Mouse (Mus musculus) hindbrain, embryonic 15.5 days (tissue): ENCODE results near the gene Lrp2. TPM values are rescaled to one million over a fixed set of nuclear protein-coding genes. Genes with fewer than 3 reads are reported as not detected.

ENCODE experiments used
- ATAC-seq: fragments of 200-750 bp; cut with Nextera tagmentation; 2 replicates; pipeline ENCODE4 v1.8.0; 2017; ENCODE audit warnings: low read depth, moderate number of reproducible peaks, moderate TSS enrichment; ENCODE audit not compliant: low FRiP score
- H3K27ac ChIP-seq: fragments of 300-500 bp; sonication (generic); replicated peaks from 2 replicates; pipeline ENCODE4 v1.5.1; 2015; ENCODE audit warnings: mild to moderate bottlenecking, inconsistent platforms
- H3K27me3 ChIP-seq: fragments of 300-500 bp; sonication (generic); 2 replicates; pipeline ENCODE4 v1.6.1; 2015; ENCODE audit warnings: control low read depth, inconsistent platforms
- H3K36me3 ChIP-seq: fragments of 300-500 bp; sonication (generic); 2 replicates; pipeline ENCODE4 v1.6.1; 2015; ENCODE audit warnings: control low read depth, inconsistent platforms
- H3K4me1 ChIP-seq: fragments of 300-500 bp; sonication (generic); replicated peaks from 2 replicates; pipeline ENCODE4 v1.6.1; 2015; ENCODE audit warnings: control low read depth, inconsistent platforms
- H3K4me2 ChIP-seq: fragments of 300-500 bp; sonication (generic); 2 replicates; pipeline ENCODE4 v1.6.1; 2015; ENCODE audit warnings: moderate library complexity, mild to moderate bottlenecking, inconsistent platforms
- H3K4me3 ChIP-seq: fragments of 300-500 bp; sonication (generic); 2 replicates; pipeline ENCODE4 v1.5.1; 2015; ENCODE audit warnings: mild to moderate bottlenecking, inconsistent platforms
- H3K9ac ChIP-seq: fragments of 300-500 bp; sonication (generic); 2 replicates; pipeline ENCODE4 v1.6.1; 2015; ENCODE audit warnings: inconsistent platforms
- H3K9me3 ChIP-seq: fragments of 300-500 bp; sonication (generic); 2 replicates; pipeline ENCODE4 v1.6.1; 2016; ENCODE audit warnings: control low read depth, inconsistent platforms
- WGBS: fragments of 180-500 bp; shearing (Covaris S2); methylation state at CpG from one replicate; pipeline ENCODE4 v1.1.7; 2015; 5-methylcytosine and 5-hydroxymethylcytosine counted together
- polyA plus RNA-seq: library from polyadenylated mRNA; unstranded; fragments of >200 nt; fragmentation: Nextera tagmentation; extraction: Ambion mirVana; gene quantifications from 2 replicates; pipeline ENCODE4 v1.2.1, GENCODE M21; 2015

Lrp2 gene
- polyA plus RNA-seq, 1 experiment from 2014 or later = 1.2 TPM

DNA sequence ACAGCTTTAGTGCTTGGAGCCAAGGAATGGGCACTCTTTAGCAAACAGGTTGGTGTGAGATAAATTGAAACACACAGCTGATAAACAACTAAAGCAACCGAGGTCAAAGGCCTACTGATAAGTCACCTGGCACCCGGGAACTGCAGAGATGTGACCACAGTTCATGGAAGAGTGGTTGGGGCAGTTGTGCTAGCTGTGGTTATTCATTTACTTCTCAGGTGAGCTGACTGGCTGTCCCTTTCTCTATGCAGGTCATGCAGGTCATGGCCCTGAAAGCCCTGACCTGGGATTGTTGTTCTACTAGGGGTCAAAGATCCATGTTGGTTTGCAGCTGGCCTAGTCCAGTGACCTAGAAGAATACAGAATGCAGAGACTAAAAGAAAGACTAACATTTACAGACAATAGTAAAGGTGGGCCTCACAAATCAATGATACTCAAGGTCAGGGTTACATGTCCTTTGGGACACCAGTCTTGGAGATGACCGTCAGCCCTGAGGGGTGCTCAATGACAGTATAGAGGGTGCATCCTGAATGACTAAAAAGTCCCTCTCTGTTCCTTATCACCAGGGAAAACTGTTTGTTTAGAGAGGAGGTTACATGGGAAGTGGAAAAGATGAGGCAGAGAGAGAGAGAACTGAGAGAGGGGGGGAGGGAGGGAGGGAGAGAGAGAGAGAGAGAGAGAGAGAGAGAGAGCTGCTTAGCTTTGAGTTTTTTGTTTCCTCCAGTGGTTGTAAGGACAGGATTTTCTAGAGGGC lies 199.6 kb downstream of the Lrp2 start:
- H3K4me2 ChIP-seq = no peak overlapping the region
- no peak overlapping the region for H3K27ac ChIP-seq
- H3K4me3 ChIP-seq = no peak overlapping the region
- no peak for ATAC-seq
- 90% methylated on average over 3 of the region's 3 CpGs for WGBS
- no peak overlapping the region for H3K9ac ChIP-seq
- H3K9me3 ChIP-seq = no peaks in the 10 kb centered on the region
- no peaks in the 10 kb centered on the region for H3K36me3 ChIP-seq
- H3K27me3 ChIP-seq = no peaks in the 10 kb centered on the region
- no peaks in the 10 kb centered on the region for H3K4me1 ChIP-seq

DNA sequence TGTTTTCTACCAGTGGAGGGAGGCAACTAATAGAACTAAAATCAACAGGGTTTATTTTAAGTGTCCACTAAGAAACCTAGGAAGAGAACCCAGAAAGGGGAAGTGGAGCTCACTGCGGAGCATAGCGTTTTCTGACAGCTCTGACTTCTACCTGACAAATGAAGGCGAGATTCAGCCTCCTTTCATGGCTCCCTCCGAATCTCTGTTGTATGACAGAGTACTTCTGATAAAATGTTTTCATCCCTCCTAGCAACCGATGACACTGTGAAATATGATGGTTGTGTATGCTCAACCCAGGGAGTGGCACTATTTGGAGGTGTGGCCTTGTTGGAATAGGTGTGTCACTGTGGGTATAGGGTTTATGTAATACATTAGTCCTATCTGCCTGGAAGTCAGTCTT lies 203.0 kb downstream of the Lrp2 start:
- no peak overlapping the region for H3K4me3 ChIP-seq
- no peaks in the 10 kb centered on the region for H3K36me3 ChIP-seq
- WGBS = 86% methylated on average over 5 of the region's 5 CpGs
- H3K27ac ChIP-seq = no peak overlapping the region
- no peak overlapping the region for H3K4me2 ChIP-seq
- no peak overlapping the region for H3K9ac ChIP-seq
- no peaks in the 10 kb centered on the region for H3K27me3 ChIP-seq
- ATAC-seq = no peak
- H3K4me1 ChIP-seq = no peaks in the 10 kb centered on the region
- H3K9me3 ChIP-seq = no peaks in the 10 kb centered on the region

DNA sequence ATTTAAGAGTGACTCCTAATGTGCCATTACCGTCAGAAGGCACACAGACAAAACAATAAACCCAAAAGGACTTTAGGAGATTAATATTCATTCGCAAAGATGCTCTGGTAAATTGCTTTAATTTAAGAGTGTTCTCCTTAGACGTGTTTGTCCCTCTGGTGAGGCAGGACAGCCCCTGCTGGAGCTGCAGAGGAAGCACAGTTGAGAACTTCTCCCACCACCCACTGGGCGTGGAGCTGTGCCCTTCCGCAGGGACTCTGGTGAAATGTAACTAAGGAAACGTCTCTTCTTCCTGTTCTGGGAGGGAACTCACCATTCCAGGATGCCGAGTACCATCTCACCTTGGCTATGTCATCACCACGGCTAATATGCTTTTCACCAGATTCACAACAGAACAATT lies 204.1 kb downstream of the Lrp2 start:
- ATAC-seq = no peak
- no peaks in the 10 kb centered on the region for H3K4me1 ChIP-seq
- WGBS = 44% methylated on average over 8 of the region's 8 CpGs
- H3K27ac ChIP-seq = no peak overlapping the region
- no peaks in the 10 kb centered on the region for H3K36me3 ChIP-seq
- no peak overlapping the region for H3K9ac ChIP-seq
- H3K9me3 ChIP-seq = no peaks in the 10 kb centered on the region
- H3K4me3 ChIP-seq = no peak overlapping the region
- no peak overlapping the region for H3K4me2 ChIP-seq
- H3K27me3 ChIP-seq = no peaks in the 10 kb centered on the region

DNA sequence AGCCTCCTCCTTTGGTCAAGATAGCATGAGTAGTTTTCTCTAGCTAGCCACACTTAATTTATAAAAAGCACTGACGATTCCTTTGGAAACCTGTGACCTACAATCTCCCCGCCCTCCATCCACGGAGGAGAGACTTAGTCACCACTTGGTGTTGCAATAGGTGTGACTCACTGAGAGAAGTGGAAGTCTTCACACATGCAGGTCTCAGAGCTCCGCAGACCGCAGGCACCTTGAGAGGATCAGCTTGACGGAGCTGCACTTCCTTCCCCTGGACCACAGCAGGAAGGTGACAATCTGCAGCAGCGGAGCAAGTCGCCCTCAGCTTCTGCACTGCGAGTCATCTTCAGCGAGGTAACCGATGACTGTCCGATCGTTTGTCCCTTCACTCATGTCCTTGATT lies 205.6 kb downstream of the Lrp2 start, which contains the start of gene Dhrs9:
TSS of gene Dhrs9 (plus strand) at position 165 of the 400 bp plus-strand sequence.
- H3K27ac ChIP-seq = no peak within 1 kb of the TSS
- no peaks in the 10 kb centered on the region for H3K27me3 ChIP-seq
- no peak for ATAC-seq
- H3K36me3 ChIP-seq = no peaks in the 10 kb centered on the region
- H3K4me1 ChIP-seq = no peaks in the 10 kb centered on the region
- H3K9ac ChIP-seq = no peak within 1 kb of the TSS
- no peaks in the 10 kb centered on the region for H3K9me3 ChIP-seq
- H3K4me2 ChIP-seq = no peak within 1 kb of the TSS
- H3K4me3 ChIP-seq = no peak within 1 kb of the TSS
- 85% methylated on average over 13 of the region's 13 CpGs for WGBS

DNA sequence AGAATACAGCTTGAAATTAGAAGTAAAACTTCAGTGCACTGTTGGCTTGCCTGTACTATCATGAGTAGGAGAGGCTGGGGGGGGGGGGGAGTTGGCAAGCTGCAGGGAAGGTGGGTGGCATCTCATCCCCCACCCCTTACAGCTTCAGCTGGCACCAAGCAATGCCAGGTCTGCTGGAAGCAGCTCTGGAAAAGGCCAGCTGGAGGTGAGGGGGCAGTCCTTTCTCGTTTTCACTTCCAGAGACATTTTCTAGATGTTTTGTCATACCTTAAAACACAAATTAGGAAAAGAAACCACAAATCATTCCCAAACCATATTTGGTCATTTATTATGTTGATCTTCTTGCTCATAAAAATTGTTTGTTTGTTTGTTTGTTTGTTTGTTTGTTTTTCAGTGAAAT lies 206.1 kb downstream of the Lrp2 start:
- 63% methylated on average over 1 of the region's 1 CpGs for WGBS
- no peak overlapping the region for H3K4me3 ChIP-seq
- no peak overlapping the region for H3K27ac ChIP-seq
- H3K9me3 ChIP-seq = no peaks in the 10 kb centered on the region
- no peaks in the 10 kb centered on the region for H3K4me1 ChIP-seq
- no peak for ATAC-seq
- H3K4me2 ChIP-seq = no peak overlapping the region
- no peaks in the 10 kb centered on the region for H3K27me3 ChIP-seq
- no peaks in the 10 kb centered on the region for H3K36me3 ChIP-seq
- H3K9ac ChIP-seq = no peak overlapping the region

DNA sequence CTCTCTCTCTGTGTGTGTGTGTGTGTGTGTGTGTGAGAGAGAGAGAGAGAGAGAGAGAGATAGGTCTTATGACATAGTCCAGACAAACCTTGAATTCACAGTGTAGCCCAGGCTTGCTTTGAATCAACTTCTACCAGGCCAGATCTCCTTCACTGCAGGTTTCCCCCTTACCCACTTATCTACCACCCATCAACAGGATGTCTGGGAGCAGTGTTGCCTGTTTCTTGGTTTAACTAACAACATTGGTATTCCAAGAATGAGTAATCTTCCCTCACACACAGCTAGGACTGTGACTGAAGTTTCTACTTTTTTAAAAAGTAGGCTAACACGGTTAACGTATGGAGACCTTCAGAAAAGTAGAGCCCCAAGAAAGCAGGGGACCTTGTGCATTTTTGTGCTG lies 209.1 kb downstream of the Lrp2 start:
- no peaks in the 10 kb centered on the region for H3K9me3 ChIP-seq
- no peaks in the 10 kb centered on the region for H3K27me3 ChIP-seq
- H3K4me2 ChIP-seq = no peak overlapping the region
- ATAC-seq = no peak
- no peak overlapping the region for H3K27ac ChIP-seq
- H3K4me1 ChIP-seq = no peaks in the 10 kb centered on the region
- 93% methylated on average over 2 of the region's 2 CpGs for WGBS
- H3K36me3 ChIP-seq = no peaks in the 10 kb centered on the region
- H3K4me3 ChIP-seq = no peak overlapping the region
- no peak overlapping the region for H3K9ac ChIP-seq

Other genes with a start within 250 kb of the Lrp2 start
- gene Abcb11, start 243.4 kb downstream of the Lrp2 start, polyA plus RNA-seq = not detected in 2 replicates
- not detected in 2 replicates for gene Dhrs9, start 205.6 kb downstream of the Lrp2 start, polyA plus RNA-seq
- 22.5 and 27.7 TPM in 2 replicates for gene Bbs5, start 61.1 kb upstream of the Lrp2 start, polyA plus RNA-seq
- gene Klhl41, start 84.1 kb upstream of the Lrp2 start, polyA plus RNA-seq = 0.31 and 0.35 TPM in 2 replicates
- 15.1 and 16.9 TPM in 2 replicates for gene Fastkd1, start 127.5 kb upstream of the Lrp2 start, polyA plus RNA-seq
- gene Ppig, start 136.5 kb upstream of the Lrp2 start, polyA plus RNA-seq = 120 and 123 TPM in 2 replicates
- 3.3 and 3.4 TPM in 2 replicates for gene Ccdc173, start 203.5 kb upstream of the Lrp2 start, polyA plus RNA-seq
- 33.4 and 34.1 TPM in 2 replicates for gene Phospho2, start 203.6 kb upstream of the Lrp2 start, polyA plus RNA-seq
- gene Klhl23, start 235.9 kb upstream of the Lrp2 start, polyA plus RNA-seq = 93.0 and 94.6 TPM in 2 replicates